Mouse (Mus musculus) embryonic facial prominence, embryonic 13.5 days (tissue): ENCODE data around the gene Pank1. TPM values are rescaled to one million over a fixed set of nuclear protein-coding genes. Genes with fewer than 3 reads are reported as not detected.
A peak's percentile ranks its signal among the peaks of the same experiment; 100 is the strongest.

Experiments used
- ATAC-seq: fragments of 200-750 bp; cut with Nextera tagmentation; 2 replicates; pipeline ENCODE4 v1.8.0; 2017; ENCODE audit warnings: low read depth; ENCODE audit not compliant: insufficient number of reproducible peaks, insufficient read depth, low FRiP score, low TSS enrichment
- H3K27ac ChIP-seq: fragments of 300-500 bp; sonication (generic); 2 replicates; pipeline ENCODE4 v1.5.1; 2015; ENCODE audit warnings: moderate library complexity, mild to moderate bottlenecking, inconsistent platforms
- H3K27me3 ChIP-seq: fragments of 300-500 bp; sonication (generic); 2 replicates; pipeline ENCODE4 v1.6.1; 2015; ENCODE audit warnings: mild to moderate bottlenecking, inconsistent platforms
- H3K36me3 ChIP-seq: fragments of 300-500 bp; sonication (generic); 2 replicates; pipeline ENCODE4 v1.6.1; 2015; ENCODE audit warnings: mild to moderate bottlenecking, inconsistent platforms
- H3K4me1 ChIP-seq: fragments of 300-500 bp; sonication (generic); 2 replicates; pipeline ENCODE4 v1.6.1; 2015; ENCODE audit warnings: inconsistent platforms
- H3K4me2 ChIP-seq: fragments of 300-500 bp; sonication (generic); 2 replicates; pipeline ENCODE4 v1.6.1; 2015; ENCODE audit warnings: moderate library complexity, mild to moderate bottlenecking, inconsistent platforms
- H3K4me3 ChIP-seq: fragments of 300-500 bp; sonication (generic); 2 replicates; pipeline ENCODE4 v1.5.1; 2015; ENCODE audit warnings: mild to moderate bottlenecking, inconsistent platforms
- H3K9ac ChIP-seq: fragments of 300-500 bp; sonication (generic); 2 replicates; pipeline ENCODE4 v1.6.1; 2015; ENCODE audit warnings: mild to moderate bottlenecking, inconsistent platforms
- H3K9me3 ChIP-seq: fragments of 300-500 bp; sonication (generic); 2 replicates; pipeline ENCODE4 v1.6.1; 2016; ENCODE audit warnings: inconsistent platforms
- WGBS: fragments of 180-500 bp; shearing (Covaris S2); methylation state at CpG from one replicate; pipeline ENCODE4 v1.1.7; 2015; ENCODE audit warnings: mixed read lengths; 5-methylcytosine and 5-hydroxymethylcytosine counted together
- polyA plus RNA-seq: library from polyadenylated mRNA; unstranded; fragments of >200 nt; fragmentation: Nextera tagmentation; extraction: Ambion mirVana; gene quantifications from 2 replicates; pipeline ENCODE4 v1.2.1, GENCODE M21; 2015

Pank1 gene
- polyA plus RNA-seq, 1 experiment from 2014 or later = 7.6 TPM

DNA sequence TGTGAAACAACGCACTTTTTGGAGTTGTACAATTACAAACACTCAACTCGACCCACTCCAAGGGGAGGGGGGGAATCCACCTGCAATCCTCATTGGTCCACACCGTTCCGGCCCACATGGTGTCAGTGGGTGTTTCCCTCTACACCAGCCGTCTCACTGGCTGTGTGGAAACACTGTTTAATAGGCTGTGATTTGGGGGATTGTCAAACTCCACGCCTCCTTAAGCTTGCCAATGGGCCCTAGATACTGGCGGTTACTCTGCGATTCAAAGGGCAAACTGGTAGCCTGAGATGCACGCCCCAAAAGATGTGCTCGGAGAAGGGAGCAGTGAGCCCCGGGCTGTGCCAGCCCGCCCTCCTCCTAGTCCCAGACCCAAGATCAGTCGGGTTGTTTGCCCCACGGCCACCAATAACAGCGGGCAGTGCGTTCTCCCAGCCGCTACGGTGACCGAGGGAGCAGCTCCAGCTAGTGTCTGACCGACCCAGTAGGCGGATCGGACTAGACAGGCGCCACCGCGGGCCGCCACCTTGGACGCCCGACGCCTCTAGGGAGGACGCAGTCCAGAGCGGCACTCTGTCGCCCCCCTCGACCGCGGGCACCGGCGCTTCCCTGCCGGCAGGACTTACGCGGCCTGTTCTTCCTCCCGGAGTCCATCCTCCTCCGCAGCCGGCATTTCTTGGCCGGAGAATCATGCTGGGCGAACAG lies 1.2 kb downstream of the Pank1 start:
- peak; percentile 97 for ATAC-seq
- Histone ChIP-seq H3K4me2 (peak overlapping the region; percentile 69), H3K4me3 (peak overlapping the region; percentile 89), H3K9me3 (no peaks in the 10 kb centered on the region), H3K27ac (peak overlapping the region; percentile 98), H3K27me3 (no peaks in the 10 kb centered on the region), H3K4me1 (peaks cover 13% of the 10 kb centered on the region), H3K9ac (peak overlapping the region; percentile 97), H3K36me3 (no peaks in the 10 kb centered on the region)
- under 1% methylated on average over 39 of the region's 45 CpGs for WGBS

- peaks cover 13% of the 10 kb centered on the region for H3K4me1 ChIP-seq
- 0 out of 2 replicates have a peak overlapping the region, but pooled peaks have one; percentile 69 for H3K4me2 ChIP-seq
- no peaks in the 10 kb centered on the region for H3K27me3 ChIP-seq
- no peak overlapping the region for H3K9ac ChIP-seq
- no peak for ATAC-seq
- H3K9me3 ChIP-seq = no peaks in the 10 kb centered on the region
- 86% methylated on average over 7 of the region's 7 CpGs for WGBS
- no peak overlapping the region for H3K4me3 ChIP-seq
- no peaks in the 10 kb centered on the region for H3K36me3 ChIP-seq
- H3K27ac ChIP-seq = no peak overlapping the region
Measured at GRCm38 (mm10) chr19:34876676-34877075, 2.6 kb downstream of the Pank1 start.

- Histone ChIP-seq H3K4me3 (no peak overlapping the region), H3K27ac (no peak overlapping the region), H3K9ac (no peak overlapping the region), H3K9me3 (no peaks in the 10 kb centered on the region), H3K36me3 (no peaks in the 10 kb centered on the region), H3K4me1 (0 out of 2 replicates have a peak, but pooled peaks cover 6% of the 10 kb centered on the region), H3K27me3 (no peaks in the 10 kb centered on the region), H3K4me2 (no peak overlapping the region)
- WGBS = 67% methylated on average over 3 of the region's 3 CpGs
- no peak for ATAC-seq
Measured at GRCm38 (mm10) chr19:34869375-34869774, 9.9 kb downstream of the Pank1 start.

GRCm38 (mm10) chr19:34868093-34868741 lies 11.0 kb downstream of the Pank1 start:
- Histone ChIP-seq H3K4me3 (no peak overlapping the region), H3K9me3 (no peaks in the 10 kb centered on the region)

DNA sequence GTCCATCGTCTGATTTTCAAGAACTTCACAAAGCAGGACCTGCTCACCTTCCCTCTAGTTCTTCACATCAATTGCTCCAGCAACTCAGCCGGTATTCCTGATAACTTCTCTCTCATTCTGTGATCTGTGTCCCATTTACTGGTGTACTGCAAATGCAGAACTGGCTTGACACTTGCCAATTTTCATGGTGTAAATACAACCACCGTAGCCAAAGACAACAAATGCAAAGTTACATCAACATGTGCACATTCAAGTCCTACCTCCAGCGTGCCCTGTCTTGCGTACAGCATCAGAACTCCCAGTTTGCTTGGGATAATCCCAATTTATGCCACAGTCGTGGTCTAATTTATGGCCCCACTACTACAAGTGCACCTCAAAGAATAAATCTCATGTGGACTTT lies 15.5 kb downstream of the Pank1 start:
- no peak for ATAC-seq
- 89% methylated on average over 6 of the region's 6 CpGs for WGBS
- H3K9ac ChIP-seq = no peak overlapping the region
- no peak overlapping the region for H3K27ac ChIP-seq
- peaks cover 11% of the 10 kb centered on the region; the same call in 1 of the 2 replicates for H3K4me1 ChIP-seq
- no peak overlapping the region for H3K4me2 ChIP-seq
- no peaks in the 10 kb centered on the region for H3K9me3 ChIP-seq
- H3K36me3 ChIP-seq = no peaks in the 10 kb centered on the region
- no peaks in the 10 kb centered on the region for H3K27me3 ChIP-seq
- H3K4me3 ChIP-seq = no peak overlapping the region

More at GRCm38 (mm10) chr19:34868093-34868741, 11.0 kb downstream of the Pank1 start:
- Histone ChIP-seq H3K36me3 (no peaks in the 10 kb centered on the region), H3K4me1 (0 out of 2 replicates have a peak, but pooled peaks cover 6% of the 10 kb centered on the region), H3K27me3 (no peaks in the 10 kb centered on the region), H3K9ac (no peak overlapping the region), H3K4me2 (no peak overlapping the region), H3K27ac (no peak overlapping the region)
- WGBS = 88% methylated on average over 8 of the region's 8 CpGs
- no peak for ATAC-seq

GRCm38 (mm10) chr19:34856021-34856651 lies 23.1 kb downstream of the Pank1 start:
- Histone ChIP-seq H3K9ac (no peak overlapping the region), H3K36me3 (no peaks in the 10 kb centered on the region), H3K4me2 (no peak overlapping the region), H3K9me3 (no peaks in the 10 kb centered on the region), H3K4me1 (peaks cover 26% of the 10 kb centered on the region), H3K27me3 (no peaks in the 10 kb centered on the region), H3K27ac (no peak overlapping the region), H3K4me3 (no peak overlapping the region)
- ATAC-seq = no peak
- 82% methylated on average over 12 of the region's 12 CpGs for whole genome bisulfite sequencing

DNA sequence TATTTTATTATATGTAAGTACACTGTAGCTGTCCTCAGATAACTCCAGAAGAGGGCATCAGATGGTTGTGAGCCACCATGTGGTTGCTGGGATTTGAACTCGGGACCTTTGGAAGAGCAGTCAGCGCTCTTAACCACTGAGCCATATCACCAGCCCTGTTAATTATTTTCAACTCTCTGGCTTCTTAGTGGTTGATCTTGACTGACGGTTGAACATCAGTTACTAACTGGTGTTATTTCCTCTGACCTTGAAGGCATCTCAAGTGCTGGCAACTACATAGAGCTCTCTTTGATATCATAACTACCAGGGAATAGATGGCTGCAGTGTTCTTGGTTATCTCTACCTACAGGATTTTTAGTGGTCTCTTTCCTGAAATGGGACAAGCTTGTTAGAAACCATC lies 28.1 kb downstream of the Pank1 start:
- Histone ChIP-seq H3K36me3 (no peaks in the 10 kb centered on the region), H3K4me2 (no peak overlapping the region), H3K27ac (no peak overlapping the region), H3K4me1 (0 out of 2 replicates have a peak, but pooled peaks cover 4% of the 10 kb centered on the region), H3K27me3 (no peaks in the 10 kb centered on the region), H3K4me3 (no peak overlapping the region), H3K9me3 (no peaks in the 10 kb centered on the region), H3K9ac (no peak overlapping the region)
- WGBS = 96% methylated on average over 3 of the region's 3 CpGs
- no peak for ATAC-seq

- H3K27ac ChIP-seq = no peak overlapping the region
- no peaks in the 10 kb centered on the region for H3K27me3 ChIP-seq
- WGBS = 92% methylated on average over 7 of the region's 7 CpGs
- H3K9me3 ChIP-seq = no peaks in the 10 kb centered on the region
- ATAC-seq = no peak
- H3K36me3 ChIP-seq = no peaks in the 10 kb centered on the region
- H3K9ac ChIP-seq = no peak overlapping the region
- H3K4me1 ChIP-seq = 0 out of 2 replicates have a peak, but pooled peaks cover 4% of the 10 kb centered on the region
- no peak overlapping the region for H3K4me2 ChIP-seq
- no peak overlapping the region for H3K4me3 ChIP-seq
Measured at GRCm38 (mm10) chr19:34849426-34849825, 29.8 kb downstream of the Pank1 start.

DNA sequence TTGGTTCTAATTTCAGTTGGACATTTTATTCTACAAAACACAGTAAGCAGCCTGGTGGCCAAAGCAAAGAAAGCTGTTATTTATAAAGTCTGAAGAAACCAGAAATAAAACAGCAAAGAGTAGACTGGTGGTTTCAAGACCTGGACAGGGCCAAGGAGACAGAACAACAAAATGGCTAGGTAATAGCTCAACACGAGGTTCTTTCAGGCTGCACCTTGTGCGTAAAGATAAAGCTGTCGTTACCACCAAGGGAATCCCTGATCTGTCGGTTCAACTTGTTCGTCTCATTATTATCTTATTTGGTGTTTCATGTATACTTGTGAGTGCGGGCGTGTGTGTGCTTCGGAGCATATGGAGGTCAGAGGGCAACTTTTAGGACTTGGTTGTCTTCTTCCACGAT lies 31.1 kb downstream of the Pank1 start:
- Histone ChIP-seq H3K4me2 (no peak overlapping the region), H3K36me3 (no peaks in the 10 kb centered on the region), H3K27ac (no peak overlapping the region), H3K27me3 (no peaks in the 10 kb centered on the region), H3K9me3 (no peaks in the 10 kb centered on the region), H3K9ac (no peak overlapping the region), H3K4me3 (no peak overlapping the region), H3K4me1 (0 out of 2 replicates have a peak, but pooled peaks cover 4% of the 10 kb centered on the region)
- ATAC-seq = no peak
- 91% methylated on average over 9 of the region's 9 CpGs for WGBS

- WGBS = 87% methylated on average over 3 of the region's 3 CpGs
Measured at GRCm38 (mm10) chr19:34847103-34847502, 32.2 kb downstream of the Pank1 start.

GRCm38 (mm10) chr19:34846508-34847038 lies 32.7 kb downstream of the Pank1 start:
- H3K27ac ChIP-seq = no peak overlapping the region
- ATAC-seq = no peak
- no peak overlapping the region for H3K9ac ChIP-seq
- WGBS = 52% methylated on average over 12 of the region's 12 CpGs
- H3K4me1 ChIP-seq = peaks cover 11% of the 10 kb centered on the region
- no peaks in the 10 kb centered on the region for H3K9me3 ChIP-seq
- 0 out of 2 replicates have a peak overlapping the region, but pooled peaks have one; percentile 5 for H3K4me2 ChIP-seq
- H3K4me3 ChIP-seq = no peak overlapping the region
- H3K36me3 ChIP-seq = no peaks in the 10 kb centered on the region
- H3K27me3 ChIP-seq = no peaks in the 10 kb centered on the region

More at GRCm38 (mm10) chr19:34847103-34847502, 32.2 kb downstream of the Pank1 start:
- no peak overlapping the region for H3K9ac ChIP-seq
- H3K27ac ChIP-seq = no peak overlapping the region
- H3K4me2 ChIP-seq = no peak overlapping the region
- no peak for ATAC-seq
- no peaks in the 10 kb centered on the region for H3K27me3 ChIP-seq
- H3K9me3 ChIP-seq = no peaks in the 10 kb centered on the region
- H3K4me1 ChIP-seq = peaks cover 8% of the 10 kb centered on the region
- no peak overlapping the region for H3K4me3 ChIP-seq
- H3K36me3 ChIP-seq = no peaks in the 10 kb centered on the region
